Comparison of ENCODE assay signal across 11 mouse cellular contexts in the genomic region with DNA sequence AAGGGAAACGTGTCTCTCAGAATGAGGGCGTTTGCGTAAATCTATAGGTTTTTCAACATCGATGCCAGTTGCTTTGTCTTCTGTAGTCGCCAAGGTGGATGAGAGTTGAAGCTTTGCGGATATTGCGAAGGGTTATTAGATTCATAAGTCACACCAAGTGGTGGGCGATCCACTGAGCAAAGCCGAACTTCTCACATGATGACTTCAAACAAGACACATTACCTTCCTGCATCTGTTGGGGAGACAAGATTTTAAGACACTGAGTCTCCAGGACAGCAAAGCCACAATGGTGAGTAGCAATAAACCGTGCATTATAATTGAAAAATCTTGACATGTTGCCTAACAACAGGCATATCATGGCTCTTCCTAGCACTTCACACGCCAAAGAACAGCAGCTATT. TPM values are rescaled to one million over a fixed set of nuclear protein-coding genes. Genes with fewer than 3 reads are reported as not detected.
DNase-seq lines count a peak whose midpoint lies in the region; ATAC-seq and TF ChIP-seq lines count a peak whose summit lies in the region.
"Had no signal": no experiment of that assay in that cellular context is flagged by ENCODE, and none has a peak within 500 bp of the region (broad histone marks: within the 10 kb centered on the region; RNA-seq: fewer than 3 reads in every experiment).

No protein-coding gene starts in this region.

- H3K9me3 ChIP-seq in E14TG2a.4 (ENCODE audit: low read length) (no peaks in the 10 kb centered on the region), ES-Bruce4 (replicated peaks; ENCODE audit: control insufficient read depth, insufficient read depth, low read length, poor library complexity, severe bottlenecking) (no peaks in the 10 kb centered on the region)
- H3K9me3 ChIP-seq in forebrain, embryonic 16.5 days (ENCODE audit: control insufficient read depth, low read length): no peaks in the 10 kb centered on the region
- H3K9me3 ChIP-seq in midbrain, embryonic 11.5 days (ENCODE audit: control insufficient read depth, low read length): no peaks in the 10 kb centered on the region

- H3K9ac ChIP-seq in ES-Bruce4 (ENCODE audit: low read depth, poor library complexity, severe bottlenecking): 0 out of 2 replicates have a peak overlapping the region, but pooled peaks have one; percentile 63
- no peak overlapping the region for H3K9ac ChIP-seq in forebrain, embryonic 16.5 days (replicated peaks; ENCODE audit: low read depth, low read length)
- no peak overlapping the region for H3K9ac ChIP-seq in midbrain, embryonic 11.5 days (ENCODE audit: low read length)

- H3K4me2 ChIP-seq in forebrain, embryonic 16.5 days (ENCODE audit: low read length): peak overlapping the region; percentile 49
- H3K4me2 ChIP-seq in midbrain, embryonic 11.5 days: no peak overlapping the region

- TF ChIP-seq EP300 in ES-Bruce4 (IDR thresholded peaks at IDR 0.05; ENCODE audit: insufficient read depth, low read depth, low read length): no peak

- no peak for ATAC-seq in forebrain, embryonic 16.5 days
- no peak for ATAC-seq in midbrain, embryonic 11.5 days (ENCODE audit: low FRiP score)

- no peak for TF ChIP-seq POLR2A in ES-Bruce4 (IDR thresholded peaks at IDR 0.05; ENCODE audit: insufficient read depth, low read length)

- no peak overlapping the region for H3K27ac ChIP-seq in ES-Bruce4 (ENCODE audit: insufficient read depth, low read length)
- H3K27ac ChIP-seq in forebrain, embryonic 16.5 days (ENCODE audit: low read length): no peak overlapping the region
- H3K27ac ChIP-seq in midbrain, embryonic 11.5 days (ENCODE audit: low read depth, low read length): no peak overlapping the region

- 9% methylated on average over 11 of the region's 11 CpGs for WGBS in forebrain, embryonic 16.5 days
- WGBS in midbrain, embryonic 11.5 days: 9% methylated on average over 11 of the region's 11 CpGs

- H3K4me1 ChIP-seq in E14TG2a.4 (replicated peaks; ENCODE audit: low read depth, low read length): peaks cover 45% of the 10 kb centered on the region
- no peaks in the 10 kb centered on the region for H3K4me1 ChIP-seq in ES-Bruce4 (ENCODE audit: control insufficient read depth, insufficient read depth, low read length)
- H3K4me1 ChIP-seq in forebrain, embryonic 16.5 days (replicated peaks; ENCODE audit: control insufficient read depth, insufficient read depth, low read length): peaks cover 38% of the 10 kb centered on the region
- peaks cover 19% of the 10 kb centered on the region; the same call in 1 of the 2 replicates for H3K4me1 ChIP-seq in midbrain, embryonic 11.5 days (ENCODE audit: control insufficient read depth, insufficient read depth, low read length)

- TF ChIP-seq CTCF in E14TG2a.4 (conservative IDR thresholded peaks at IDR 0.05; ENCODE audit: low read length) (no peak), ES-Bruce4 (IDR thresholded peaks at IDR 0.05; ENCODE audit: low read depth, low read length) (no peak)

- H3K27me3 ChIP-seq in E14TG2a.4 (ENCODE audit: insufficient read depth, low read length) (peaks cover 54% of the 10 kb centered on the region), ES-Bruce4 (ENCODE audit: control insufficient read depth, insufficient read depth, low read length, poor library complexity, severe bottlenecking) (peaks cover 10% of the 10 kb centered on the region)
- H3K27me3 ChIP-seq in forebrain, embryonic 16.5 days (replicated peaks; ENCODE audit: control insufficient read depth, insufficient read depth, low read length): peaks cover 34% of the 10 kb centered on the region
- peaks cover 47% of the 10 kb centered on the region for H3K27me3 ChIP-seq in midbrain, embryonic 11.5 days (ENCODE audit: control insufficient read depth, insufficient read depth, low read length)
- H3K27me3 ChIP-seq: CH12.LX had no signal

- DNase-seq in midbrain, embryonic 11.5 days (ENCODE audit: low spot score, missing footprints): peak; percentile 91
- DNase-seq in frontal cortex, postnatal 14 days (ENCODE audit: low spot score in 2 of 2): no peak
- DNase-seq in lung, postnatal 14 days: no peak
- no peak for DNase-seq in adrenal gland, postnatal 4 days (ENCODE audit: low spot score in 2 of 2)
- DNase-seq: adrenal gland, adult 2 months; gastrocnemius, postnatal 14 days; kidney, postnatal 14 days had no signal

- H3K36me3 ChIP-seq in E14TG2a.4 (ENCODE audit: insufficient read depth, low read length) (no peaks in the 10 kb centered on the region), ES-Bruce4 (ENCODE audit: control insufficient read depth, insufficient read depth, low read length, poor library complexity, severe bottlenecking) (no peaks in the 10 kb centered on the region)
- H3K36me3 ChIP-seq in forebrain, embryonic 16.5 days (ENCODE audit: control insufficient read depth, insufficient read depth): no peaks in the 10 kb centered on the region
- H3K36me3 ChIP-seq in midbrain, embryonic 11.5 days (ENCODE audit: control insufficient read depth, insufficient read depth, low read length): no peaks in the 10 kb centered on the region

- peak overlapping the region; percentile 78 for H3K4me3 ChIP-seq in E14TG2a.4 (replicated peaks; ENCODE audit: low read length)
- no peak overlapping the region for H3K4me3 ChIP-seq in ES-Bruce4 (ENCODE audit: low read depth, low read length)
- H3K4me3 ChIP-seq in forebrain, embryonic 16.5 days (replicated peaks; ENCODE audit: low read length): no peak overlapping the region
- H3K4me3 ChIP-seq in midbrain, embryonic 11.5 days (ENCODE audit: low read depth, low read length): peak overlapping the region; percentile 41

RNA-seq across cellular contexts. Expression of gene Bdnf, which starts 0.6 kb away (rescaled TPM):
- 1.2 and 1.5 TPM in 2 replicates for polyA plus RNA-seq in ES-Bruce4 (2011; ENCODE audit: insufficient read depth, insufficient read length, low read depth, missing spikeins)
- 2.2 and 3.0 TPM in 2 replicates for polyA plus RNA-seq in forebrain, embryonic 16.5 days (2015; fragmentation: Nextera tagmentation; extraction: Ambion mirVana)
- 1.3 and 1.7 TPM in 2 replicates for polyA plus RNA-seq in midbrain, embryonic 11.5 days (2014; fragmentation: Nextera tagmentation; extraction: Ambion mirVana)
- under 1 TPM; 0.28 to 0.31 TPM for total RNA-seq in adrenal gland, postnatal 4 days (2021)

Comparison
In these comparisons a context has a peak if more than half of its experiments do, and no peak if none do; other contexts are left out.
1. H3K4me3 ChIP-seq: peak in E14TG2a.4 (single experiment) and midbrain, embryonic 11.5 days (single experiment); none in ES-Bruce4 (single experiment) and forebrain, embryonic 16.5 days (single experiment).